Mouse (Mus musculus) ES-E14 (cell line): ENCODE results near the gene Zdhhc24. TPM values are rescaled to one million over a fixed set of nuclear protein-coding genes. Genes with fewer than 3 reads are reported as not detected.
A peak's percentile ranks its signal among the peaks of the same experiment; 100 is the strongest.

ENCODE experiments used
- DNase-seq: peaks from one replicate; pipeline ENCODE4 v3.0.0-alpha.2; 2013; ENCODE audit warnings: low read depth, low spot score
- H3K27ac ChIP-seq: 2 replicates; pipeline ENCODE4 v1.5.1; 2012; ENCODE audit warnings: low read depth, mild to moderate bottlenecking, low read length, moderate library complexity, mixed read lengths; ENCODE audit not compliant: poor library complexity, insufficient read depth, severe bottlenecking
- H3K36me3 ChIP-seq: 2 replicates; pipeline ENCODE4 v1.6.1; 2012; ENCODE audit warnings: mild to moderate bottlenecking, low read length, moderate library complexity, mixed read lengths; ENCODE audit not compliant: control insufficient read depth, poor library complexity, insufficient read depth, severe bottlenecking
- H3K4me1 ChIP-seq, 2 experiments: fragments of 150-350 bp in 1 of 2; sonication (generic) in 1 of 2; 2 replicates each; pipeline ENCODE4 v1.6.1; 2012; ENCODE audit warnings: low read length in 2 of 2, mild to moderate bottlenecking in 1 of 2, mixed read lengths in 1 of 2; ENCODE audit not compliant: control insufficient read depth in 2 of 2, insufficient read depth in 2 of 2, poor library complexity in 1 of 2
- H3K4me3 ChIP-seq, 2 experiments: fragments of 150-350 bp in 1 of 2; sonication (generic) in 1 of 2; 2 replicates each; pipeline ENCODE4 v1.5.1; 2012; ENCODE audit warnings: low read length in 2 of 2, low read depth in 1 of 2, mild to moderate bottlenecking in 1 of 2, mixed read lengths in 1 of 2; ENCODE audit not compliant: insufficient read depth in 1 of 2, poor library complexity in 1 of 2, severe bottlenecking in 1 of 2
- H3K9ac ChIP-seq: 2 replicates; pipeline ENCODE4 v1.6.1; 2012; ENCODE audit warnings: low read depth, mild to moderate bottlenecking, low read length, mixed read lengths; ENCODE audit not compliant: poor library complexity, insufficient read depth, severe bottlenecking
- H3K9me3 ChIP-seq: fragments of 150-350 bp; sonication (generic); 2 replicates; pipeline ENCODE4 v1.6.1; 2012; ENCODE audit warnings: low read depth, mild to moderate bottlenecking, low read length; ENCODE audit not compliant: control insufficient read depth, insufficient read depth
- CHD2 ChIP-seq: IDR thresholded peaks from 2 replicates; pipeline ENCODE4 v1.6.1; 2014; ENCODE audit warnings: mild to moderate bottlenecking, low read depth, low read length, inconsistent platforms
- HCFC1 ChIP-seq: IDR thresholded peaks from 2 replicates; pipeline ENCODE4 v1.6.1; 2012; ENCODE audit warnings: low read length, inconsistent platforms, borderline replicate concordance; ENCODE audit not compliant: insufficient read depth
- MAFK ChIP-seq: IDR thresholded peaks from 2 replicates; pipeline ENCODE4 v1.6.1; 2014; ENCODE audit warnings: mild to moderate bottlenecking, low read depth, low read length, inconsistent platforms; ENCODE audit not compliant: insufficient read depth
- ZC3H11A ChIP-seq: IDR thresholded peaks from 2 replicates; pipeline ENCODE4 v1.6.1; 2012; ENCODE audit warnings: low read depth, mild to moderate bottlenecking, inconsistent platforms, low read length, borderline replicate concordance
- ZNF384 ChIP-seq: IDR thresholded peaks from 2 replicates; pipeline ENCODE4 v1.6.1; 2012; ENCODE audit warnings: low read depth, low read length, inconsistent platforms
- in situ Hi-C, 2 experiments: fragments of 600-800 bp; cut with MboI; formaldehyde crosslinking; loops; one replicate each; pipeline ENCODE4 v1.15.1; 2025; ENCODE audit warnings: low sequenced_read_pairs in 2 of 2, inconsistent platforms in 1 of 2; ENCODE audit not compliant: unreplicated experiment in 2 of 2
- total RNA-seq: library from RNA; depleted of rRNA; stranded (reverse); fragments of 300-350 nt; gene quantifications from 2 replicates; pipeline ENCODE4 v1.2.3, GENCODE M21; 2012

Zdhhc24 gene
- total RNA-seq, 1 experiment, result 12.4 TPM

DNA sequence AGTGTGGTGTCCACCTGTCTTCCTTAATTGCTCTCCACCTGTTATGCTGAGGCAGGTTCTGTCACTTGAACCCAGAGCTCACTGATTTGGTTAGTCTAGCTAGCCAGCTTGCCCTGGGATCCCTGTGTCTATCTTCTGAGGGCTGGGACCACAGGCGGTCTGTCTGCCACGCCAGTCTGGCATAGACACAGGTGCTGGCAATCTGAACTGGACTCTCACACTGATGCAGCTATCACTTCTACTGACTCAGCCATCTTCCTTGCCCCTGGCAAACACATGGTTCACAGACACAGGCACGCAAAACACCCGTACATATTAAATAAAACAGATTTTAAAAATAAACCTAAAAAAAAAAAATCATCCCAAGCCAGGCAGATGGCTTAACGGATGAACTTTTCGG, 41.4 kb upstream of the Zdhhc24 start:
- Histone ChIP-seq H3K36me3 (peaks cover 4% of the 10 kb centered on the region; the same call in 1 of the 2 replicates), H3K9ac (no peak overlapping the region), H3K9me3 (no peaks in the 10 kb centered on the region), H3K4me1 (peaks cover 6 to 7% of the 10 kb centered on the region in 2 experiments; a peak in 3 of 4 replicates), H3K27ac (no peak overlapping the region), H3K4me3 (no peak overlapping the region)
- DNase-seq, result no peak
- TF ChIP-seq ZNF384 (no peak), MAFK (no peak), ZC3H11A (no peak), HCFC1 (no peak), CHD2 (no peak)
- in situ Hi-C loops, result no loop called here

DNA sequence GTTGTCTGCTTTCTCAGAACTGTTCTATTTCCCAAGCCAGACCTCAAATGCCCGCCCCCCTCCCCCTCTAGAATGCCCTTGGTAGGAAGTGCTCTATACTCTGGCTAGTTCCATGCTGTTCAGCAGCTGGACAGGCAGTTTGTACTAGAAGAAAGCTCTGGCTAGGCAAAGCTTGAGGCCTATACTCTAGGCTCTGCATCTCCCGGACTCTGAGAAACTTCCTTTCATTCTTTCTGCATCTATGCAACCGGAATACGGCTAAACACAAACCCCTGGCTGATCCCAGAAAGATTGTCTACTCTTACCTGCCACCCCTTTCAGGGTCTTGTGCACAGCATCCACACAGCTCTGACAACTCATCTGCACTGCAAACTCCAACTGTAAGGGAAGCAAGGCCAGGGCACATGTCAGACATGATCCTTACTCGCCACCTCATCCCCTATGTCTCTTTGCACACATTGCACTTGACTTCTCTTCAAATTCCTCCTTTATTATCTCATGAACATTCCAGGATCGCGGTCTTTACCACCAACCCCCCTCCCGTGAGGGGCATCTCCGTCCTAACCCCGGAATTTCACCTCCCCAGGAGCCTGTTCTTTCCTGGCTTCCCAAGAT, 39.8 kb upstream of the Zdhhc24 start:
- Histone ChIP-seq H3K9ac (peak overlapping the region; percentile 73), H3K9me3 (no peaks in the 10 kb centered on the region), H3K4me3 (peak overlapping the region; percentile 64 to 66), H3K27ac (no peak overlapping the region), H3K4me1 (peaks cover 6 to 7% of the 10 kb centered on the region in 2 experiments; a peak in 2 of 4 replicates), H3K36me3 (peaks cover 2% of the 10 kb centered on the region; the same call in 1 of the 2 replicates)
- TF ChIP-seq MAFK, result no peak
- TF ChIP-seq ZC3H11A, result no peak
- no peak for TF ChIP-seq CHD2
- TF ChIP-seq HCFC1, result no peak
- TF ChIP-seq ZNF384, result no peak
- DNase-seq, result no peak
- in situ Hi-C loops, result no loop called here

DNA sequence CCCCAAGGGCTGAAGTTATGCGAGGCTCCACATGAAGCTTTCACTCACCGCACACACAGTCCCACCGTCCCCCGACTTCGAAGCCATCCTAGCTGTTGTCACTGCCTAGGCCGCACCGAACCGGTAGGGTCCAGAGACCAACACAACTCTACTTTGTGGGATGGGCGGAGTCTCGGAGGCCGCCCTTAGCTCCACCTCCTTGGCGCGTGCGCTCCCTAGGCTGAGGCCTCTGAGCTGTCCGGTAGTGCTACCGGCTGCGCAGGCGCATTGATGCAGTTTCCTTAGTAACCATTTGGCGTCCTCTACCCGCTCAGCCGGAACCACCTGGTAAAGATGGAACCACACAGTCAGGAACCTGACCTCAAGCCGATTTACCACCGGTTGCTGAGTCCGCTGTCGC, 39.3 kb upstream of the Zdhhc24 start, which contains the start of the genes Ccs and Ccdc87:
Ccs (minus strand) TSS at position 184 of the 400 bp plus-strand sequence.
Ccdc87 (plus strand) TSS at position 218 of the 400 bp plus-strand sequence.
- in situ Hi-C loops, result no loop called here
- peak; percentile 98 for DNase-seq
- peaks cover 6 to 7% of the 10 kb centered on the region in 2 experiments; a peak in 2 of 4 replicates for H3K4me1 ChIP-seq
- H3K27ac ChIP-seq, result no peak within 1 kb of the TSS
- no peaks in the 10 kb centered on the region for H3K9me3 ChIP-seq
- TF ChIP-seq MAFK (no peak), HCFC1 (peak; percentile 52; the same call in 1 of the 2 replicates)
- H3K4me3 ChIP-seq, result peak within 1 kb of the TSS; percentile 64 to 66
- H3K9ac ChIP-seq, result peak within 1 kb of the TSS; percentile 73
- peaks cover 2% of the 10 kb centered on the region; the same call in 1 of the 2 replicates for H3K36me3 ChIP-seq

DNA sequence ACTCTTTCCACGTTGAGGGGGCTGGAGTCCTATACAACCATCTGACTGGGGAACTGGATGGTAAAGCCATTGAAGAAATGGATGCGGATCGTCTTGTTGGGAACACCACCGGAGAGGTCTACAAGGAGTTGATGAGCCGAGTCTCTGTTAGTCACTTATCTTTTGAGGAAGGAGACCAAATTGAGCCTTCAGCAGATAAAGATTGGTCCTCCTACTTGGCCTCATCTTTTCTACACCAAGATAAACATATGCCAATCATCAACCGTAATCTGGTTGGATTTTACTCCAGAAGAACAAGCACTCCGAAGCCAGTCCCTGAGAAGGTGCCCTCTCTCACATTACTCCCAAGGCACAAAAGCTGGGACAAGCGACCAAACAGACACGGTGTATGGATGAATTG, 37.6 kb upstream of the Zdhhc24 start:
- Histone ChIP-seq H3K9ac (no peak overlapping the region), H3K4me1 (peaks cover 4 to 6% of the 10 kb centered on the region in 2 experiments; a peak in 2 of 4 replicates), H3K9me3 (no peaks in the 10 kb centered on the region), H3K4me3 (no peak overlapping the region), H3K27ac (no peak overlapping the region), H3K36me3 (peaks cover 2% of the 10 kb centered on the region; the same call in 1 of the 2 replicates)
- in situ Hi-C loops, result no loop called here
- TF ChIP-seq MAFK (no peak), HCFC1 (no peak), ZNF384 (no peak), ZC3H11A (no peak), CHD2 (no peak)
- no peak for DNase-seq

DNA sequence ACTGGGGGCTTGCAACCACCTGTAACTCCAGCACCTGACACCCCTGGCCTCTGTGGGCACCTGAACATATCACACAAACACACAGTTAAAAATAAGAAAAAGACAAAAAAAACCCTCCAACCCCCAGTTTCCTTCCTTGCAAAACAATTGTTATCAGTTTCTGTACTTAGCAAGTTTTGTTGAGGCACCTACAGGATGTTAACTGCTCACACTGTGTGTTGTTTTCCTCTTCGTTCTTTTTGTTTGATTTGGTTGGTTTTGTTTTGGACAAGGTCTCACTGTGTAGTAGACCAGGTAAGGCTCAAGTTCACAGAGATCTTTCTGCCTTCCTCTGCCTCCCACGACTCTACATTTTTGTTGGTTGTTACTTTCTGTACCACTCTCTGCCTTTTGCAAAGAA, 35.9 kb upstream of the Zdhhc24 start:
- no peak overlapping the region for H3K4me3 ChIP-seq
- no peak for TF ChIP-seq MAFK
- in situ Hi-C loops, result no loop called here

More for the DNA sequence above, 35.9 kb upstream of the Zdhhc24 start:
- no peaks in the 10 kb centered on the region for H3K9me3 ChIP-seq
- peaks cover under 1% of the 10 kb centered on the region; the same call in 1 of the 2 replicates for H3K36me3 ChIP-seq
- peaks cover 0 to 5% of the 10 kb centered on the region in 2 experiments; a peak in 1 of 4 replicates for H3K4me1 ChIP-seq
- no peak overlapping the region for H3K27ac ChIP-seq
- H3K9ac ChIP-seq, result no peak overlapping the region
- no peak for DNase-seq
